Mouse (Mus musculus) spleen, embryonic (tissue): ENCODE measurements around the gene Myo15b.

ENCODE experiments used
- CTCF ChIA-PET: fragments of 350-600 bp; sonication (Branson Sonifier 250); formaldehyde crosslinking; loops from one replicate; lab custom pipeline; 2022; lab: Charles Lee

Gene Myo15b

DNA sequence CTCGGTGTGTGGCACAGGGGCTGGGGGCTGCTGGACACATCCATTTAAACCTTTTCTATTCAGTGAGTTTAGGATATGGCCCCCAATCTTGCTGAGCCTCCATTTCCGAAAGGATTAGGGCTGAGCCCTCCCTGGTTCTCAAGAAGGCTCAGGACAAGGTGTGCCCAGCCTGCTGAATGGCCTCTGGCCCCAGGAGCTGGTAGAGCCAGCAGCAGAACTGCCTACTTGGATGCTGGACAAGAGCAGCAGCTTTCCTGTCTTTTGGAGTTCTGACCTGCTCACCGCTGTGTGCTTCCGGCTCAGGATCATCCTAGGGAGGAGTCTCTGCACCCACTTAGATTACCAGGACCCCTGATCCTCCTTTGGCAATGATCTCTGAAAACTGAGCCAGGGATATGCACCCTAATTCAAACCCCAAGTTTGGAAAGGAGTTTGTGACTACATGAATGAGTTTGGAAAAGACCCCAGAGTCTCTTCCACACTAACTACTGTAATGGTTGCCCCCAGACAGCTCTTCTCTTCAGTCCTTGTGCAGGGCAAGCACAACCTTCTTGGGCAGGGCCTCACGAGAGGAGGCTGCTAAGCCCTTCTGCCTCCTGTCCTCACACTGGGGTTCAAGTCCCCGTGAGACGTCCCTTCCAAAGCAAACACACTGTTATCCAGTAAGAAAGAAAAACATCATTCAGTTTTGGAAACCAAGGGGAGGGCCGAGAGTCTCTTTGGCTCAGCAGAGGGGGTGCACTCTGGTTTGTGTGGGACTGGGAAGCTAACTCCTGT lies 42.5 kb downstream of the Myo15b start:
- CTCF ChIA-PET = no interaction called here

DNA sequence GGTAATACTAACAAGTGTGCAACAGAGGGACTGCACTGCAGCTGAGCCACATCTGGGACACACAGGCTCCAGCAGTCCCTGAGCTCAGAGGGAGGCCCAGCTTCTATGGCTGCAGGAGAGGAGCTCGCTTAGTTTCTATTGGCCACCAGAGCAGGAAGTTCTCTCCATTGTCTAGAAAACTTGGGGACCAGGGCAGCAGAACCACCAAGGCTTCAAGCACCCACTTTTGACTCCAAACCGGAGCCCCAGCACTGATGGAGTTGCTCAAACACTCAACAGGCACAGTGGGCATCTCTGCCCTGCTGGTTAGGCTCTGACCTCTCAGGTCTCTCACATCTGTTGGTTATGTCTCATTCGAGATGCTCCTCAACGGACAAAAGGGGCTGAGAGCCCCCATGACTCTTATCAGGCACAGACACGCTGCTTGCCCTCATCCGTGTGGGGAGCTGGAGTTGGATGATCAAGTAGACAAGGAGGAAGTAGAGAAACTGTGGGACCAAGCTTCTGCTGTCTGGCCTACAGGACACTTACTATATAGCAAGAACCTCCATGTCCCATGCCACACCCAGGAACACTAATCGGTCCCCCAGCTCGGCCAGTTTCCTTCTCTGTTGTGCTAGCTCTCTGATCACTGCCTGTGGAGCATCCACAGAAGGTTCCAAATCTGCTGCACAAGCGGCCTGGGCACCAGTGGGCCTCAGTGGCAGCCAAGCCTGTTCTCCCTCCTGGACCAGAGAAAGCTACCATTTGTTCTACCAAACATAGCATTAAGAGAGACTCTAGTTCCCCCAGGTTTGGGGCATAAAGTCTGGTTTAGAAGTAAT lies 43.3 kb downstream of the Myo15b start:
- CTCF ChIA-PET = no interaction called here

DNA sequence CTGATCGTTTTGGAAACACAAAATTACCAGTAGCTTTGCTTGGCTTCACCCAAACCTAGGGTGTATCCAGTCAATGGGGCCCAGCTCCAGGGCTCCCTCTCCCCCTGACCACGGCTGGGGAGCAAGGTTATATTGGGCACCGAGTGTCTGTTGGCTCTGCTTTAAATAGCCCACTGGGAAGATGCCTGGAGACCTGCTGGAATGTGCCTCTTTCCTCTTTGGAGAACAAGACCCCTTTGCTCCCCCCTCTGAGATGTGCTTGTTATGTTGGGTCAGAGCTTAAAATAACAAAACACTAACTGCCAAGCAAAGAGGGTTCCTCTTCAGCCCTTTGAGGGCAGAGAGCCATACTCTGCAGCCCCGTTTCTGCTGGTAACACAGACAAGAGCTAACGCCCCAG lies 44.0 kb downstream of the Myo15b start:
- CTCF ChIA-PET = no interaction called here

DNA sequence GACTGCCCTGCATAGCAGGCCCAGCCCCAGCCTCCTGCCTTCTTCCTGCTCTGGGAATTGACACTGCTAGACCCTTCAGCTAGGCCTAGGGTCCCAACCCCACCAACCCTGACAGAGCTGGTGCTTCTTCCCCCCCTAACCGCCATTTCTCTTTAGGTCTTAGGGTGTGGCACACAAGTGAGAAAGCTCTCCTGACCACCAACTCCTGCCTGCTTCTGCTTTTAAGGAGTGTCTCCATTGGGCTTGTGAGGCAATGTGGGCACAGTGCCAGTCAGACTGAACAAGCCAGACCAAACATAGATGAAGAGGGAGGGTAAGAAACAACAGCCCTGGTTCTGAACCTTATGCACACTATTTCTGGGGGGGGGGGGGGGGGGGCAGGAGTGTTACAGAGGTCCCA lies 44.6 kb downstream of the Myo15b start:
- CTCF ChIA-PET = no interaction called here

DNA sequence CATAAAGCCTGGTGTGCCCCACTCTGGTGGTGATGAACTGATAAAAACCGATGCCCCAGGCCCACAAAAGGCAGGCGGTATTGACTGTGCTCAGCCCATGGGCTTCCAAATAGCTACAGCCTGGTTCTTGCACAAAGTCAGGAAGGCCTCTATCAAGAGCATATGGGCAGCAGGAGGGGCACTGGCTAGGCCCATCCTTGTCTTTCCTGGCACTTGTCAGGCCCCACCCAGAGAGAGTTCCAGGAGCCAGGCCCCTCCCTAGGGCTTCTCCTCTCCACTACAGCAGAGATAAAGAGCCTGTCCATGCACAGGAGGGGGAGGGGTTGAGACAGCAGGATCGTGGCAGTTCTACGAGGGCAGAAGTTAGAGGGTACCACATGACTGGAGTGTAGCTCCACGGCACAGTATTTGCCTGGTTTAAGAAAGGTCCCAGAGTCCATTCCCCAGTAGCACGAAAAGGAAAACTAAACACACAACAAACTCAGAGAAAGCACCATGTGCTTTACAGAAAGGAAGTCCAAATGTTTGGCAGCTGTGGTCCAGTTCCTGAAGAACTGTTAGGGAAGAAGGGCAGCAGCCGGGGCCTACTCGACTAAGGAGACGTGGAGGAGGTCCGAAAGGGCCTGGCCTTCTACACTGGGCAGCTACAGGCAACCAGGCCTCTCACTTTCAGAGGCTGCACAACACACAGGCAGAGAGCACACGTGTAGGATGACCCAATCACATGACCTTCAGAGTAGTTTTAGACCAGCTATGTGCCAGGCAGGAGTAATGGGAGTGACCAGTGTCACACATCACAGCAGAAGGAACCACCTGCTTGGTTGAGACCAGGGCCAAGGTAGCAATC lies 45.4 kb downstream of the Myo15b start:
- CTCF ChIA-PET = interaction anchor here (0.5 kb wide), 1 partner anchor 74 kb away, joined by 7 read pairs; no protein-coding TSS in a partner anchor

DNA sequence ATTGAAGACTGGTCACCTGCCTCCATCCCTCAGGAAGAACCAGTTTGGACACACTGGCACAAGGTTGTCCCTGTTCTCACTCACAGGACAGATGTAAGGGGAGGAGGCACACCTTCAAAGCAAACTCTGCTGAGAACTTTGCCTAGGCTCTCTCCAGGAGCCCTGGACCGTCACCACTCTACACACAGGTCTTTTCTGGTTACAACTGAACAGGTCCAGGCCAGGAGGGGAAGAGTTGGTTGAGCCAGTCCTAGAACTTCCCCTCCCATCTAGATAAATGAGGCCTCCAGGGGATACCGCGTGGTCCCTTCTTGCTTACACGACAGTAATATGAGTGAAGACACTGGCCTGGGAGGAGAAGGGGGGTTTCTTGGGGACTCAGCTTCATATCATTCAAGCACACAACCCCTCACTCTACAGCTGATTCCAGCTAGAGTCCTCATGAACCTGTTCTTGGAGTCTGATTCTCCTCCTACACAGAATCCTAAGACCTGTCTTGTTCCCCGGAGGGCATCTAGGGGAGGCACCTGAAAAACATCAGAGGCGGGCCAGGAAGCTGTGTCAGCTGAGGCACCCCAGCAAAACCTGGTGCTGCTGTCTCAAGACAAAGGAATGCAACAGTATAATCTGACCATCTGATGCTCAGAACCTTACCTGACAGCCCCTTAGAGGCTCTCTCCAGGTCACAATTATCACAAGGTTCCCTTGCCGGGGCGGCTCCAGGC lies 46.2 kb downstream of the Myo15b start:
- CTCF ChIA-PET = interaction anchor here (0.5 kb wide), 1 partner anchor 75 kb away, joined by 7 read pairs; no protein-coding TSS in a partner anchor

DNA sequence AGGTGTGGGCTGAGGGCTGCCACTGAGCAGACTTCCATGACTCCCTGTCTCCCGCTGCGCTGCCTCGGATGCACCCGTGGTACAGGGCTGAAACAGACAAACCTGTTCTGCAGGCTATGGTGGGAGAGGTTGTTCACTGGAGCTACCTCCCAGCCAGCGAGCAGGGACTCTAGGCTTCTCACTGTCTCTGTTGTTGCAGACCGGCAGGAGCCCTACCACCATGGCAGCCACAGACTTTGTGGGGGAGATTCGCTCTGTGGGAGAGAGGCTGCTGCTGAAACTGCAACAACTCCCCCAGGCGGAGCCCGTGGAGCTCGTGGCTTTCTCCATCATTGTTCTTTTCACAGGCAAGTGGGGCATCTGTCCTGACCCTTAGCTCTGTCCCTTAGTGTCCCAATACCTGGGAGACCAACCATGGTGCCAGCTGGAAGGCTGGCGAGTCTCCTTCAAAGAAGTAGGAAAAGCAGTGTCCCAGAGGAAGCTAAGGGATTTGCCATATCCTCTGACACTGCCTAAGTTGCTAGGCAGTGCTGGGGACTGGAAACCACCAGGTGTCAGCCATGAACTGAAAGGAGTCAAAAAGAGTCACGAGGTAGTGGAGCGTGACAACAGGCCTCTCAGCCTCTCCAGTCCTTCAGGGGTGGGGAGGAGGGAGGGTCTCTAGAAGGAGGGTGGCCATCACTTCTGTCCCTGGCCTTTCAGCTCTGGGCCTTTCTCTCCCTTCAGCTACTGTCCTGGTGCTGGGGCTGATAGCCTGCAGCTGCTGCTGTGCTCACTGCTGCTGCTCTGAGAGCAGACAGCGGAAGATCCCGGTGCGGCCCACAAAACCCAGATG lies 47.0 kb downstream of the Myo15b start:
- CTCF ChIA-PET = interaction anchor here (1.3 kb wide), 1 partner anchor 23 kb away, joined by 3 read pairs; no protein-coding TSS in a partner anchor

DNA sequence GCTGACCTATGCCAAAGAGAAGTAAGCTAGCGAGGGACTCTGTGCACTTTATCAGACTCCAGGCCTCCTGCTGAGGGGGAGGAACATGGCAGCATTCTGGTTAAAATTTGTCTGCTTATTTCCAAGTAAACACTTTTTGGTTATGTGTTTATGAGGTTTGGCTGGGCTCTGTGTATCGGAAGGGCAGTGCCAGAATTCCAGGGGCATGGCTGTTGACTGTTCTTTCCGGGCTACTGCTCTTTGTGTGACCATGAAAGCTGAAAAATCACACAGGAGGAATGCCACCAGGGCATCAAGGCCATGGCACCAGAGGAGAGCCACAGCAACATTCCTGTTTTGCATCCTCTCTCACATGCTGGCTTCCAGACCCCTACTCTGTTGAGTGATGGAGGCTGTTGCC lies 47.9 kb downstream of the Myo15b start:
- CTCF ChIA-PET = interaction anchor here (1.3 kb wide), 1 partner anchor 24 kb away, joined by 3 read pairs; no protein-coding TSS in a partner anchor

DNA sequence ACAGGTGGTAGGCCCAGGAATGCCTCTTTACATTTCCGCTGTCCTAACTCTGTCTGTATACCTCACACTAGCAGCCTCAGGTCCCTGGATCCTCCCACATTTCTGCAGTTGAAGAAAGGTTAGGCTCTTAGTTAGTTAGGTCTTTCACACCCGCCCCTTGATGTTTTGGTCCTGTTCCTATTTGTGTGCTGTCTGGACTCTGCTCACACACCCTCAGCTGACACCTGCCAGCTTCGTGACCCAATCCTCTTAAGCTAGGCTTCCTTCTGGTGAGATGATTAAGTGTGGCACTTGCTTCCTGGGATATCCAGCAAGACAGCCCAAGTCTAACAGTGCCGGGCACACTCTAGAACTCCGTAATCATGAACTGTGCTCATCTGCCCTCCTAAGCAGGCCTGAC lies 48.3 kb downstream of the Myo15b start:
- CTCF ChIA-PET = interaction anchor here (0.6 to 1.3 kb wide), 2 partner anchors 25 to 29 kb away, joined by 3 to 6 read pairs; no protein-coding TSS in a partner anchor

DNA sequence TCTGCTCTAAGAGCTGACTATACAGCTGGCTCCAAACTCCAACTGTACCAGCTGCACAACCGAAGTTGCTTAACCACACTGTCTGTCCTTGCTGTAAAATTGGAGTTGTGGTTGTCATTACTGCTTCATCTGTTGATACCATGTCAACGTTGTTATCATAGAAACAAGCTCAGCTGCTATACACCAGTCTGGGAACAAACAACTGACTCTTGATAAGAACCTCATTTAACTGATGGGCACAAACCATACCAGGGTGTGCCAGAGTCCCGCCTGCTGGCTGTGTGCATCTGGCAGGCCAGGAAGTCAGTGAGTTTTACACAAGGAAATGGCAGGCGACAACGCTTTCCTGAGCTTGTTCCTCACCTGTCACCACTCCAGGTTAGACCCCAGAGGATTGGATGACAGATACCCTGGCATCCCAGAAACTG lies 52.9 kb downstream of the Myo15b start:
- CTCF ChIA-PET = interaction anchor here (0.6 kb wide), 1 partner anchor 15 kb away, joined by 3 read pairs; no protein-coding TSS in a partner anchor

DNA sequence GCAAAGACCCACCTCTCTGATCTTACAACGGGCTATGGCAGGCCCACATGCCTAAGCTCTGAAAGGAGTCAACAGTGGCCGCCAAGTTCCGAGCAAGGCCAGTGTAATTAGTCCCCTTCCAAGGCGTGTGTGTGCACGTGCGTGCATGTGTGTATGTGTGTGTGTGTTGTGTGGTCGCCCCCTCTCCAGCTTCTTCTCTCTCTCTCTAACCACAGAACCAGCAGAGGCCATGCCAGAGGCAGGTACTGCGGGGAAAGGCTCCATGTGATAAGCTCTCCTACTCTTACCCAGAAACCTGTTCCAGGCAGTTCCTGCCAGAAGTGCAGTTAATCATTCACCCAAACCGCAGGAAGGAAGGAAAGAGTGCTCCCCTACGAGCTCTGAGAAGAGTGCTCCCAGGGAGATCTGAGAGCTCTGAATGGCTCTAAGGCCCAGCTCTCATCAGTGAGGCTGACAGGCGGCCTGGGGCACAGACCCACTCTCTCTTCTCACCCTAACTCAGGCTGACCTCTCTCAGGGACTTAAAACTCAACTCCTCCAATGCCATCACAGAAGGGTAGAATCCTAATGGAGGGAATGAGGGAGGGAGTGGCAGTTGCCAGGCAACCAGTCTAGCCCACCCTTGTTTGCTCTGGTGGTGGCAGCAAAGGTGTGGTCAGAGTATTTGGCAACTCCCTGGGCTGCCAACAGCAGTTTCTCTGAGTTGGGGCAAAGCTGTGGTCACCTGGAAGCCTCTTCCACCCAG lies 53.6 kb downstream of the Myo15b start, which contains the start of gene Smim6:
Gene Smim6, plus strand, starts transcription at position 386 of the 745 bp plus-strand sequence.
- CTCF ChIA-PET = interaction anchor here (0.6 to 0.8 kb wide), 2 partner anchors 15 to 143 kb away, joined by 3 to 8 read pairs; no protein-coding TSS in a partner anchor

DNA sequence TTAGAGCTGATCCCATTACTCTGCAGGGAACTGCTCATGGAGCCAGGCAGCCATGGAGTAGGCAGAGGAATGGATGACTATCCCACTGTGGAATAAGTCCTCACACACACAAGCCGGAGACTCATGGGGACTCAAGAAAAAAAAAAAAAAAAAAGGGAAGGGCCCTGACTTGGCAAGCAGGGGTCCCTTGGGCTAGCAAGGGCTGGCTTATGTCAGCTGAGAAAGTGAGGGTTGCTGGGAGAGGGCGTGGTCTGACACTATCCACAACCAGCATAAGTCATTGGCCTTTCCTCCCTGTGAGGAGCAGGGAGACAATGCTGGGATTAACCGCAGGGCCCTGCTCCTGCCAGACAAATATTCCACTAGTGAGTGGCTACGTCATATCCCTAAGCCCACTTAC lies 58.4 kb downstream of the Myo15b start:
- CTCF ChIA-PET = no interaction called here

DNA sequence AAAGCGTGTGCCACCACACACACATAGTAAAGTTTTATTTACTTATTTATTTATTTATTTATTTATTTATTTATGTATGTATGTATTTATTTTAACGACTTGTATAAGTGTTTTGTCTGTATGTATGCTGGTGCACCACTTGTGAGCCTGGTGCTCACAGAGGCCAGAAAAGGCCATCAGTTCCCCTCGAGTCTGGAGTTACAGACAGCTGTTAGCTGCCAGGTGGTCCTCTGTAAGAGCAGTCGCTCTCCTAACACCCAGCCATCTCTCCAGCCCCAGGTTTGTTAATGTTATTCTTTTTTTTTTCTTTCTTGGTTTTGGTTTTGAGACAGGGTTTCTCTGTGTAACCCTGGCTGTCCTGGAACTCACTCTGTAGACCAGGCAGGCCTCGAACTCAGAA lies 60.4 kb downstream of the Myo15b start:
- CTCF ChIA-PET = no interaction called here

DNA sequence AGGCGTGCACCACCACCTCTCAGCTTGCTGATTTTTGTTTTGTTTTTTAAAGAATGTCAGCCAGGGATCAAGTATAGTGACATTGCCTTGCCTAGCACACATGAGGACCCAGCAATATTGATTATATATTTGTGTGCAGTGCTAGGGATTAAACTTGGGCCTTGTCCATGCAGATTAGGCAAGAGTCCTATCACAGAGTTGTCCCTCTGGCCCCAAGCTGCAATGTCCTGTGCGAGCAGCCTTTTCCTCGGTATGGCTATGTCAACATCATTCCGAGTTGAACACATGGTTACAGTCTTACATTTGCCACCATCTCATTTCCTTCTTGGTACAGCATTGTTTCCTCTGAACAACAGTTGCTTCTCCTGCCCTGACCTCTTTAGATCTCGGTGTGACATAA lies 60.9 kb downstream of the Myo15b start:
- CTCF ChIA-PET = interaction anchor here (0.5 kb wide), 1 partner anchor 93 kb away, joined by 5 read pairs; no protein-coding TSS in a partner anchor

DNA sequence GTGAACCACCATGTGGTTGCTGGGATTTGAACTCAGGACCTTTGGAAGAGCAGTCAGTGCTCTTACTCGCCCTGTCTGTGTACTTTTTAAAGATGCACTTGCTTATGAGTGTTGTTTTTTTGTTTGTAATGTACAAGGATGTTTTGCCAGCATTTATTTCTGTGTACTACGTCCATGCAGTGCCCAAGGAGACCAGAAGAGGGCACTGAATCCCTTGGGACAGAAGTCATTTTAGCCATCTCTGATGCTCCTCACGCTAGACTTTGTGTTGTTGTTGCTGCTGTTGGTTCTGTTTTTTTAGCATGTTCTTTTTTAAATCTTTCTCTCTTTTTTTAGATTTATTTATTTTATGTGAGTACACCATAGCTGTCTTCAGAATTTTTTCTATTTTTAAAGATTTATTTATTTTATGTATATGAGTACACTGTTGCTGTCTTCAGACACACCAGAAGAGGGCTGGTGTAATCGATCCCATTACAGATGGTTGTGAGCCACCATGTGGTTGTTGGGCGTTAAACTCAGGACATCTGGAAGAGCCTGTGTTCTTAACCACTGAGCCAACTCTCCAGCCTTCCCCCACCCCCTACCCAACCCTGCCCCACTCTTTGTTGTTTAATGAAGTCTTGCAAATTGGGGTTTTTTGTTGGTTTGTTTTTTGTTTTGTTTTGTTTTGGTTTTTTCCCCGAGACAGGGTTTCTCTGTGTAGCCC lies 62.1 kb downstream of the Myo15b start:
- CTCF ChIA-PET = no interaction called here

DNA sequence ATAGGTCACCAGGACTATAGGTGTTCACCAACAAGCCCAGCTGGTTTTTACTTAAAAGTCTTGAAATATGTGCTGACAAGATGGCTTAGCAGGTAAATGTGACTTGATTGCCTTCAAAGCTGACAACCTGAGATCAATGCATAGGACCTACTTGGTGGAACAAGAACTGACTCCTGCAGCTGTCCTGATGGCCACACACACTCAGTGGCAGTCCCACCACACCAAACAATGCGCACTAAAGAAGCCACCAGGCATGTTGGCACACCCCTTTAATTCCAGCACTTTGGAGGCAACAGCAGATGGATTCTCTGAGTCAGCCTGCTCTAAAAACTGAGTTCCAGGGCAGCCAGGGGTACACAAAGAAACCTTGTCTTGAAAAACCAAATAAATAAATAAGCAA lies 63.8 kb downstream of the Myo15b start:
- CTCF ChIA-PET = no interaction called here

DNA sequence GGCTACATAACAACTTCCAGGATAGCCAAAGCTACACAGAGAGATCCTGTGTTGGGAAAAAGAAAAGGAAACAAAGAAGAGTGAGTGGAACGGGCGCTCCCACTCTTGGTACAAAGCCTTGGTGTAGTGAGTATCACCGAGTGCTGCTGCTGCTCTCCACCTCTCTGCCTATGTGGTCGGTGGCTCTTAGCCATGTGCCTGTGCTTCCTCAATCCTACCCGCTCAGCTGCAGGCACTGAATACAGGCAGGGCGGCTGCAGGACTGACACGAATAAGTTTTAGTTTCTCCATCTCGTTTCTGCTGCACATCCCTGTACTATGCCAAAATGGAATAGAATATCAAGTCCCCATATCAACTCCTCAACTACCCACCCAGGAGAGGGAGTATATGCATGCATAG lies 70.8 kb downstream of the Myo15b start:
- CTCF ChIA-PET = interaction anchor here (0.6 kb wide), 1 partner anchor 72 kb away, joined by 4 read pairs; no protein-coding TSS in a partner anchor

DNA sequence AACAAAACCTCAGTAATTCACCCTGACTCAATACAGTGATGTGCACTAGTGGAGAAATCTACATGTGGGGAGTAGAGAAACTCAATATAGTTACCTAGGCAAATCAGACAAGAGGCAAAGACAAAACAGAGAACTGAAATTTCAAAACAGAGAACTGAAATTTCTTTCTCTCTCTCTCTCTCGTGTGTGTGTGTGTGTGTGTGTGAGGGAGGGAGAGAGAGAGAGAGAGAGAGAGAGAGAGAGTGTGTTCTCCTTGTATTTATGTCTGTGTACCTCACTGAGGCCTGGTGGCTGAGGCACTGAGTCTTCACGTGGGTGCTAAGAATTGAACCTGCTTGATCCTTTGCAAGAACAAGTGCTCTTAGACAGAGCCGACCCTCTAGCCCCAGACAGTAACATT lies 71.6 kb downstream of the Myo15b start:
- CTCF ChIA-PET = interaction anchor here (0.6 to 0.8 kb wide), 2 partner anchors 80 to 1193 kb away, joined by 4 to 8 read pairs; no protein-coding TSS in a partner anchor
